Mouse (Mus musculus) 3T3-L1 (cell line): ENCODE results near the gene Tuft1.
"Not testable (repeated sequence)": the region's sequence is repeated elsewhere in the genome, so short reads cannot be mapped to it uniquely, and the experiment has no call there.

ENCODE experiments used
- DNase-seq: peaks from one replicate; pipeline ENCODE4 v3.0.0-alpha.2; 2015; ENCODE audit warnings: low read depth, low spot score

Tuft1 gene

GRCm38 (mm10) chr3:94660841-94661240, 2.2 kb upstream of the Tuft1 start:
- not testable (repeated sequence) for DNase-seq

GRCm38 (mm10) chr3:94659142-94659748, 573 bp upstream of the Tuft1 start:
- not testable (repeated sequence) for DNase-seq

- DNase-seq = not testable (repeated sequence)
These were observed 576 bp downstream of the Tuft1 start for GRCm38 (mm10) chr3:94657852-94658739.

- DNase-seq = not testable (repeated sequence)
These were observed 4.7 kb downstream of the Tuft1 start for GRCm38 (mm10) chr3:94653967-94654366.

- no peak for DNase-seq
These were observed 8.3 kb downstream of the Tuft1 start for GRCm38 (mm10) chr3:94650409-94650808.

- DNase-seq = peak; percentile 83
These were observed 9.7 kb downstream of the Tuft1 start for GRCm38 (mm10) chr3:94648755-94649590.

- DNase-seq = not testable (repeated sequence)
These were observed 16.0 kb downstream of the Tuft1 start, which contains the start of gene Gm10972 for GRCm38 (mm10) chr3:94642495-94643162. Gene Gm10972 (plus strand): TSS chr3:94643112.

- DNase-seq = peak; percentile 60
These were observed 28.8 kb downstream of the Tuft1 start for GRCm38 (mm10) chr3:94629876-94630275.

- no peak for DNase-seq
These were observed 30.0 kb downstream of the Tuft1 start for GRCm38 (mm10) chr3:94628712-94629111.

GRCm38 (mm10) chr3:94624281-94624680, 34.4 kb downstream of the Tuft1 start:
- peak; percentile 85 for DNase-seq

GRCm38 (mm10) chr3:94622550-94622949, 36.1 kb downstream of the Tuft1 start:
- no peak for DNase-seq

GRCm38 (mm10) chr3:94621740-94622507, 36.7 kb downstream of the Tuft1 start:
- peak; percentile 60 for DNase-seq

- DNase-seq = peak; percentile 55
These were observed 42.0 kb downstream of the Tuft1 start for GRCm38 (mm10) chr3:94616717-94617116.

GRCm38 (mm10) chr3:94613258-94613878, 45.3 kb downstream of the Tuft1 start:
- DNase-seq = no peak

GRCm38 (mm10) chr3:94612274-94612673, 46.4 kb downstream of the Tuft1 start:
- no peak for DNase-seq

GRCm38 (mm10) chr3:94611834-94612233, 46.8 kb downstream of the Tuft1 start:
- no peak for DNase-seq

GRCm38 (mm10) chr3:94611343-94611742, 47.3 kb downstream of the Tuft1 start:
- peak; percentile 58 for DNase-seq

- DNase-seq = peak; percentile 92
These were observed 48.1 kb downstream of the Tuft1 start for GRCm38 (mm10) chr3:94610581-94610980.

GRCm38 (mm10) chr3:94609621-94610020, 49.1 kb downstream of the Tuft1 start:
- DNase-seq = no peak

GRCm38 (mm10) chr3:94601959-94602358, 56.7 kb downstream of the Tuft1 start:
- peak; percentile 87 for DNase-seq
